Mouse (Mus musculus): Measurements from ENCODE around the gene Nsun3. TPM values are rescaled to one million over a fixed set of nuclear protein-coding genes. Genes with fewer than 3 reads are reported as not detected.

Nsun3 gene
- polyA plus RNA-seq, 1 experiment: 3.1 TPM

GRCm38 (mm10) chr16:62826156-62827001 is 39.8 kb upstream of the Nsun3 start:
- Histone ChIP-seq H3ac (ENCODE audit: control insufficient read depth, insufficient read length) (no peak overlapping the region), H3K27me3 (ENCODE audit: control insufficient read depth, insufficient read depth, insufficient read length) (no peaks in the 10 kb centered on the region), H3K4me2 (ENCODE audit: low read depth) (no peak overlapping the region), H3K4me3 (no peak overlapping the region), H3K36me3 (ENCODE audit: control insufficient read depth, insufficient read depth) (no peaks in the 10 kb centered on the region), H3K79me2 (ENCODE audit: control insufficient read depth, insufficient read depth) (no peaks in the 10 kb centered on the region)
- TF ChIP-seq CEBPB (IDR thresholded peaks at IDR 0.05; ENCODE audit: insufficient read depth, poor library complexity, severe bottlenecking) (no peak), POLR2AphosphoS2 (IDR thresholded peaks at IDR 0.05; ENCODE audit: insufficient read length, low read depth) (no peak), POLR2A (IDR thresholded peaks at IDR 0.05; ENCODE audit: insufficient read length, low read depth) (no peak), MYOD1 (IDR thresholded peaks at IDR 0.05; ENCODE audit: control insufficient read depth in 1 of 3, insufficient read length in 2 of 3, low read depth in 2 of 3) (no peak)

- no peak overlapping the region for H3ac ChIP-seq (ENCODE audit: control insufficient read depth, insufficient read length)
- no peak overlapping the region for H3K4me2 ChIP-seq (ENCODE audit: low read depth)
- H3K79me2 ChIP-seq (ENCODE audit: control insufficient read depth, insufficient read depth): no peaks in the 10 kb centered on the region
- no peak for TF ChIP-seq TCF3 (IDR thresholded peaks at IDR 0.05; ENCODE audit: insufficient read length, low read depth)
- no peak for TF ChIP-seq MYOD1 (IDR thresholded peaks at IDR 0.05; ENCODE audit: control insufficient read depth in 1 of 3, insufficient read length in 2 of 3, low read depth in 2 of 3)
- TF ChIP-seq TCF12 (IDR thresholded peaks at IDR 0.05; ENCODE audit: insufficient read depth, poor library complexity, severe bottlenecking): no peak
- TF ChIP-seq REST (IDR thresholded peaks at IDR 0.05; ENCODE audit: insufficient read depth, insufficient read length): no peak
- no peak for TF ChIP-seq CEBPB (IDR thresholded peaks at IDR 0.05; ENCODE audit: insufficient read depth, poor library complexity, severe bottlenecking)
- TF ChIP-seq MYOG (IDR thresholded peaks at IDR 0.05; ENCODE audit: control insufficient read depth in 1 of 3, insufficient read depth in 1 of 3, insufficient read length in 2 of 3, low read depth in 2 of 3): no peak
- no peak for TF ChIP-seq SRF (IDR thresholded peaks at IDR 0.05; ENCODE audit: control insufficient read depth, insufficient read length, low read depth)
- TF ChIP-seq MAX (IDR thresholded peaks at IDR 0.05; ENCODE audit: low read depth): no peak
- no peaks in the 10 kb centered on the region for H3K36me3 ChIP-seq (ENCODE audit: control insufficient read depth, insufficient read depth)
- no peaks in the 10 kb centered on the region for H3K27me3 ChIP-seq (ENCODE audit: control insufficient read depth, insufficient read depth, insufficient read length)
- no peak overlapping the region for H3K4me3 ChIP-seq
These were observed 35.9 kb upstream of the Nsun3 start for GRCm38 (mm10) chr16:62822472-62822871.

- Histone ChIP-seq H3K27me3 (ENCODE audit: control insufficient read depth, insufficient read depth, insufficient read length) (no peaks in the 10 kb centered on the region), H3K4me2 (ENCODE audit: low read depth) (no peak within 1 kb of the TSS), H3K4me3 (no peak within 1 kb of the TSS), H3K79me2 (ENCODE audit: control insufficient read depth, insufficient read depth) (no peaks in the 10 kb centered on the region), H3K36me3 (ENCODE audit: control insufficient read depth, insufficient read depth) (no peaks in the 10 kb centered on the region), H3ac (ENCODE audit: control insufficient read depth, insufficient read length) (no peak within 1 kb of the TSS)
- TF ChIP-seq POLR2AphosphoS2 (IDR thresholded peaks at IDR 0.05; ENCODE audit: insufficient read length, low read depth) (no peak), MAX (IDR thresholded peaks at IDR 0.05; ENCODE audit: low read depth) (no peak), MYOD1 (IDR thresholded peaks at IDR 0.05; ENCODE audit: control insufficient read depth in 1 of 3, insufficient read length in 2 of 3, low read depth in 2 of 3) (no peak), E2F4 (IDR thresholded peaks at IDR 0.05; ENCODE audit: insufficient read depth) (no peak), MYOG (IDR thresholded peaks at IDR 0.05; ENCODE audit: control insufficient read depth in 1 of 3, insufficient read depth in 1 of 3, insufficient read length in 2 of 3, low read depth in 2 of 3) (no peak), TCF3 (IDR thresholded peaks at IDR 0.05; ENCODE audit: insufficient read length, low read depth) (no peak), SRF (IDR thresholded peaks at IDR 0.05; ENCODE audit: control insufficient read depth, insufficient read length, low read depth) (no peak), CEBPB (IDR thresholded peaks at IDR 0.05; ENCODE audit: insufficient read depth, poor library complexity, severe bottlenecking) (no peak), TCF12 (IDR thresholded peaks at IDR 0.05; ENCODE audit: insufficient read depth, poor library complexity, severe bottlenecking) (no peak), USF1 (IDR thresholded peaks at IDR 0.05; ENCODE audit: low read depth) (no peak), REST (IDR thresholded peaks at IDR 0.05; ENCODE audit: insufficient read depth, insufficient read length) (no peak)
These were observed 27.9 kb upstream of the Nsun3 start, which contains the start of gene Stx19 for GRCm38 (mm10) chr16:62814491-62814890. Gene Stx19, plus strand, starts transcription at chr16:62814676.

- H3K27me3 ChIP-seq (ENCODE audit: control insufficient read depth, insufficient read depth, insufficient read length): no peaks in the 10 kb centered on the region
- no peak overlapping the region for H3ac ChIP-seq (ENCODE audit: control insufficient read depth, insufficient read length)
- H3K79me2 ChIP-seq (ENCODE audit: control insufficient read depth, insufficient read depth): no peaks in the 10 kb centered on the region
- no peaks in the 10 kb centered on the region for H3K36me3 ChIP-seq (ENCODE audit: control insufficient read depth, insufficient read depth)
- H3K4me2 ChIP-seq (ENCODE audit: low read depth): no peak overlapping the region
- TF ChIP-seq SRF (IDR thresholded peaks at IDR 0.05; ENCODE audit: control insufficient read depth, insufficient read length, low read depth) (no peak), USF1 (IDR thresholded peaks at IDR 0.05; ENCODE audit: low read depth) (no peak), REST (IDR thresholded peaks at IDR 0.05; ENCODE audit: insufficient read depth, insufficient read length) (no peak)
- no peak overlapping the region for H3K4me3 ChIP-seq
These were observed 27.2 kb upstream of the Nsun3 start for GRCm38 (mm10) chr16:62813790-62814189.

GRCm38 (mm10) chr16:62810855-62811254 is 24.2 kb upstream of the Nsun3 start:
- Histone ChIP-seq H3K27me3 (ENCODE audit: control insufficient read depth, insufficient read depth, insufficient read length) (no peaks in the 10 kb centered on the region), H3ac (ENCODE audit: control insufficient read depth, insufficient read length) (no peak overlapping the region), H3K4me3 (no peak overlapping the region), H3K79me2 (ENCODE audit: control insufficient read depth, insufficient read depth) (no peaks in the 10 kb centered on the region), H3K4me2 (ENCODE audit: low read depth) (no peak overlapping the region), H3K36me3 (ENCODE audit: control insufficient read depth, insufficient read depth) (no peaks in the 10 kb centered on the region)
- TF ChIP-seq CEBPB (IDR thresholded peaks at IDR 0.05; ENCODE audit: insufficient read depth, poor library complexity, severe bottlenecking) (no peak), E2F4 (IDR thresholded peaks at IDR 0.05; ENCODE audit: insufficient read depth) (no peak), TCF12 (IDR thresholded peaks at IDR 0.05; ENCODE audit: insufficient read depth, poor library complexity, severe bottlenecking) (no peak), MYOG (IDR thresholded peaks at IDR 0.05; ENCODE audit: control insufficient read depth in 1 of 3, insufficient read depth in 1 of 3, insufficient read length in 2 of 3, low read depth in 2 of 3) (no peak), USF1 (IDR thresholded peaks at IDR 0.05; ENCODE audit: low read depth) (no peak), SRF (IDR thresholded peaks at IDR 0.05; ENCODE audit: control insufficient read depth, insufficient read length, low read depth) (no peak), REST (IDR thresholded peaks at IDR 0.05; ENCODE audit: insufficient read depth, insufficient read length) (no peak)

Data from myocyte (in vitro differentiated cells).